Mouse (Mus musculus) cerebellum, adult 18-20 months (tissue): ENCODE measurements around the gene Sap18b.
"Not testable (repeated sequence)": the region's sequence is repeated elsewhere in the genome, so short reads cannot be mapped to it uniquely, and the experiment has no call there.

Source experiments
- DNase-seq, 2 experiments: peaks; one replicate each; pipeline ENCODE4 v3.0.0; 2021

Sap18b gene

GRCm38 (mm10) chr8:95822699-95823098 is 2.4 kb upstream of the Sap18b start:
- no peak for DNase-seq

DNA sequence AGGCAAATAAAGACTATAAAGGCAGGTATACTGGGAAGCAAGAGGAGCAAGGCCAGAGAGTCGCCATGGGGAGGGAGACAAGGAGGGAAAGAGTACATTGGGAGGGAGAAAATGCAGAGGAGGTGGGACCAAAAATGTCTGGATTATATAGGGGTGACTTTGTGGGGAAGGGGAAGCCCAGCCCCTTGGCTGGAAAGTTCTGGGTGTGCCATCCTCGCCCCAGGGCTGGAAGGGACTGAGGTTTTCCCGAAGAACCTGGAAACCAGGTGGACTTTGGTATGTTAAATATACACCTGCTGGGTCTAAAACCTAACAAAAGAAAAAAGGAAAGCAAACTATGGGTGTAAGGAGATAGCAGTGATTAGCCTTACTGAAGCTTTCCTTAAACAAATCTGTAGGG is 5.0 kb downstream of the Sap18b start:
- no peak for DNase-seq

GRCm38 (mm10) chr8:95832603-95833434 is 7.7 kb downstream of the Sap18b start:
- peak; percentile 83 to 87 for DNase-seq

- DNase-seq, result no peak
These were observed 8.4 kb downstream of the Sap18b start for GRCm38 (mm10) chr8:95833435-95833984.

GRCm38 (mm10) chr8:95835891-95836290 is 10.7 kb downstream of the Sap18b start:
- DNase-seq, result no peak

DNA sequence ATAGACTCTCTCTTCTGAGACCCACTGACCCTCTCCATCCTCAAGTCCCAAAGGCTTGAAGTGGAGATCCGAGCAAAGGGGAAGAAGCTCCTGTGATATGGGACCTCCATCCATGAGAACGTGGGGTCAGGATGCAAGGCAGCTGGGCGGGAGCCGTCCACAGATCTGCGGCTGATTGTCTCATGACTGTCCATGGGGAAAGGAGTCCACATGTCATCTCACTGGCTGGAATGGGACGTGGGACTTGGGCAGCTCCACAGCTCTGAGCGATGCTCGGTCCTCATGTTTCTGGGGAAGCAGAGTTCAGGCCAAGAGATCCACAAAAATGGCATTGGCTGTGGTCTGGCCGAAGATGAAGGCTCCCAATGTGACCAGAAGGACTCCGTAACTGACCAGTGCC is 12.1 kb downstream of the Sap18b start:
- DNase-seq, result no peak

DNA sequence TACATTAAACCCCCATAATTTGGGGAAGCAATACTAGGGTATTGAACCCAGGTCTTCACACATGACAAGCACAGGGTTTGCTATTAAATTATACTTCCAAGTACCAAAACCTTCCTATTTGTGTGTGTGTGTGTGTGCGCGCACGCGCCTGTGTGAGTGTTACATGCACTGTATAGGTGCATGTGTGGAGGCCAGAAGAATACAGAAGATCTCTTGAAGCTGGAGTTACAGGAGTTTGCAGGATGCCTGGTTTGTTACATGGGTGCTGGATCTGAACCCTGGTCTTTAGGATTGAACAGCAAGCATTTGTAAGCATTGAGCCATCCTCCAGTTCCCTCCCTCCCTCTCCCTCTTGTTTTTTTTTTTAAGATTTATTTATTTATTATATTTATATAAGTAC is 14.1 kb downstream of the Sap18b start:
- no peak for DNase-seq

- DNase-seq, result no peak
These were observed 16.3 kb downstream of the Sap18b start for GRCm38 (mm10) chr8:95841436-95841835.

DNA sequence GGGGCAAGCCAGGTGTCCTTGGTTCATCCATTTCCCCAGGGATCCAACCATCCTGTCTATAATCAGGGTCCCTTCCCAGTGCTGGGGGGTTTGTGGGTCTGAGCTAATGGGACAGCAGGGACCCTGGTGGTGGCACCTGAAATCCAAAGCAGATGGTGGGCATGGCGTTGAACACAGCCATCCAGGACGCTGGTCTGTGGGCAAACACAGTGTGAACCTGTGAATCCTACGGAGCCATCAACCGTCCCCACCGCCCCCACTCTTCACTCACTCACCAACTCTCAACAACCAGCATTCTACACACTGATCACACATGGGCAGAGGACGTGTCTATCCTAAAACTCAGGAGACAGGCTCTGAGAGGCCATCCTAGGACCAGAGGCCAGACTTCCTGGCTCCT is 18.8 kb downstream of the Sap18b start:
- no peak for DNase-seq

DNA sequence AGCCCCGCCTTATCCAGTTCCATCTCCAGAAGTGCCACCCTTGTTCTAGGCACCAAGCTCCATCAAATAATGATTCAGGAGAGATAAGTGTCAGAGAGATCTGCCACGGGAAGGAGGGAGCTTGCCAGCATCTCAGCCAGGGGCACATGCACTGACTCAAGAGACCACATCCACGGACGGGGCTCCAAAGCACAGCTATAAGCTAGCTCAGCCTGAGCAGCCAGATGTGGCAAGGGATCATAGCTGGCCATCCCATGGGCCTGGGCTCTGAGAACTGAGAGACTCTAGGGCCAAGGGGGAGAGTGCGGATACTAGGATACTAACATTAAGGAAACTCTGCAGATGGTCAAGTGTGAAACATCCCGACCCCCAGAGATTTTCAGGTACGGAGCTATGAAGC is 19.9 kb downstream of the Sap18b start:
- no peak for DNase-seq

DNA sequence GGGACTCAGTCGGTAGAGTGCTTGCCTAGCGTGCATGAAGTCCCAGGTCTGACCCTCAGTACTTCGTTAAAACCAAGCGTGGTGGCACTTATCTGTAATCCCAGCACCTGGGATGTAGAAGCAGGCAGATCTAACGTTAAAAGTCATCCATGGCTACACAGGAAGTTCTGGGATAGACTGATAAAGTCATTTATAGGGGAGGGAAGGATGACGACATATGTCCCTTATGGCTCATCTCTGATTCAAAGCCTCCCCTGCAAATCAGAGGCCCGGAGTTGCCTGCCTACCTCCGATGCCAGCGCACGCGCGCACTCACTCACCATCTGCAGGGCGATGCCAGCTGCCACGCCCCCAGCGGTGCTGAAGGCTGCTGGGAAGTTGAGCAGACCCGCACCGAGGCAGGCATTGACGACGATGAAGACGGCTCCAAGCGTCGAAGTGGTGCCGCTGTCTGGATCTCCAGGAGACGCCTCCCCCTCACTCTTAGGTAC is 23.0 kb downstream of the Sap18b start:
- DNase-seq, result no peak

GRCm38 (mm10) chr8:95848734-95849464 is 23.8 kb downstream of the Sap18b start:
- no peak for DNase-seq

- DNase-seq, result no peak
These were observed 25.2 kb downstream of the Sap18b start for GRCm38 (mm10) chr8:95850326-95850725.

DNA sequence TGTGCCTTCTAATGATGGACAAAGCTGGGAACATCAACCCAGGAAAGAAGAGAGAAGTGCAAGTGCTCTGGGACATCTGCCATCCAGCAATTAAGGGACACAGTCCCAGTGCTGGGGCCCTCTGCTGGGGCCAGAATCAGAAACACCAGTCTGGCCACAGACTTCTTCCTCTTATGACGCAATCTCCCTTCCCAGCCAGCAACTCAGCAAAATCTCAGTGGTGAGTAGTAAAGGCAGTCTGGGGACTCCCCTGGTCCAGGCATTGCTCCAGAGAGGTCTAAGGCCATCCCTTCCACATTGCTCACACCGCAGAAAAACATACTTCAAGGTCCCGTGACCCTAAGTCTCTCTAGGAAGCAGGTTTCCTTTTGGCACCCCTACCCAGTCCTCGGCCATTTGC is 27.1 kb downstream of the Sap18b start:
- no peak for DNase-seq

- DNase-seq, result peak; percentile 73 to 89
These were observed 28.1 kb downstream of the Sap18b start, which contains the start of gene Slc38a7 for GRCm38 (mm10) chr8:95853102-95853843. TSS of gene Slc38a7 (minus strand) at chr8:95853539.

DNA sequence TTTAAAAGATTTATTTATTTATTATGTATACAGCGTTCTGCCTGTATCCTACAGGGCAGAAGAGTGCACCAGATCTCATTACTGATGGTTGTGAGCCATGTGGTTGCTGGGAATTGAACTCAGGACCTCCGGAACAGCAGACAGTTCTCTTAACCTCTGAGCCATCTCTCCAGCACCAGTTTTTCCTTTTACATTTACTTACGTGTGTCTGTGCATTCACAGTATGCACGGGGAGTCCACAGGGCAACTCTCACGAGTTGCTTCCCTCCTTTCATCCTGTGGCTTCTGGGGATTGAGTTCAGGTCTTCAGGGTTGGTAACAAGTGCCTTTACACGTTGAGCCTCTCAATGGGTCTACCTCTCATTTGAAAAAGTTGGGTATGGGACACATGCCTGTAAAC is 29.0 kb downstream of the Sap18b start:
- DNase-seq, result no peak

DNA sequence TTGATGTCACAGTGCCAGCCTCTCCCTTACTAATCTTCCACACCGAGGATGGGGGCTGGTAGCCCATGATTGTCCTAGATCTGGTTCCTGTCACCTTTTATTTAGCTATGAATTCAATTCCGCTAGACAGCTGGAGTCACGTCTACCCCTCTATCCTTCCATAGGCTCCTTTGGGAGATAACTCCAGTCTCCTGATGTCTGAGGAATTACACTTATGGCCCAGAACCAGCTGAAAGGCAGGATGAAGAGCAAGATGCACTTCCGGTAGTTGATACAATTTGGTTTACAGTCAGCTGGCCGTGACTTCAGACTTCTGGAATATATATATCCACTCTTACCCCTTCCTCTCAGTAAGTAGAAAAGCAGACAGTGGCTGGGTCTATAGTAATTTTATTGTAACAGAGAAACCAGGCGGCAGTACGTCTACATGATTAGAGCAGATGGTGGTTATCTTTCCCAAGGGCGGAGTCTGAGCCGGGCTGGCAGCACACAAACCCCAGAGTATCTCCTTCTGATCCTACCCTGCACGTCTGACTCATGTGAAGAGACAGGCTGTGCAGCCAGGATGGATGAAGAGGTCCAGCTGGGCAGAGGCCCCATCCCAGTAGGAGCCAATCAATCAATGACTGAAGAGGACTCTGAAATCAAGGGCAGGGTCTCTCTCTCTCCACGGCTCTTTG is 38.8 kb downstream of the Sap18b start:
- DNase-seq, result not testable (repeated sequence)

GRCm38 (mm10) chr8:95864851-95865250 is 39.7 kb downstream of the Sap18b start:
- DNase-seq, result not testable (repeated sequence)

DNA sequence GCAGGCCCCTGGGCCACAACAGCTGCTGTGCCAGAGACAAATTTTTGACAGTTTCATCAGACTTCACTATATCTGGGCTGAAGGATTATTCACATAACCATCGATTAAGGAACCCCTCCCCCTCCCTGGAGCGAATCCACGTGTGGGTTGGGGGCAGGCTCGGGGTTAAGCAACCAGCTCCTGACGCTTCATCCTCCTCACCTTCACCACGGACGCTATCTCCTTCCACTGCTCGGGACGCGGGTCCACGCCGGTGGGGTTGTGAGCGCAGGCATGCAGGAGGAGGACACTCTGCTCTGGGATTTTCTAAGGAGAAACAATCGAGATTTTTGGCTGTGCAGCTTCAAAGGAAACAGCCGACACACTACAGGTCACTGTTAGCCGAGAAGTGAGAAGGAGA is 46.5 kb downstream of the Sap18b start:
- DNase-seq, result no peak

DNA sequence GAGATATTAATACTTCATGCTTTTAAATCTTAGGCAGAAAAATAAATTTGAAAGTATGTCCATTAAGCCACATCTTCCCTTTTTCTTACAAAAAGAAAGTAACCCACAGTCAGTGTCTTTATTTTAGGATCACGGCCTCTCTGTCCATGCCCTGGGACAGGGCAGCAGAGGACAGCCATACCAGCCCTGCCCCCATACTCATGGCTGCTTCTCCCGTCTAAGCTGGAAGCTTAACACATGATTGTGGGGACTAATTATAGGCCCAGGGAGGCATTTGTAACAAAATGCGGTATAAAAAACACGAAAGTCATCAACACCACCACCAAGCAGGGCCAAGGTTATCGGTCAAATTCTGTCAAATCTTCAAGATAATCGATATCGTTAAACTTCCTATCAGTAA is 50.1 kb downstream of the Sap18b start:
- no peak for DNase-seq
